Mouse (Mus musculus) stomach, embryonic 15.5 days (tissue): ENCODE results near the gene Psmd8. TPM values are rescaled to one million over a fixed set of nuclear protein-coding genes. Genes with fewer than 3 reads are reported as not detected.
"Not testable (repeated sequence)": the region's sequence is repeated elsewhere in the genome, so short reads cannot be mapped to it uniquely, and the experiment has no call there.

ENCODE experiments used
- ATAC-seq: fragments of 200-750 bp; cut with Nextera tagmentation; 2 replicates; pipeline ENCODE4 v1.8.0; 2017; ENCODE audit warnings: low read depth, moderate number of reproducible peaks, moderate TSS enrichment; ENCODE audit not compliant: insufficient read depth, low FRiP score
- H3K27ac ChIP-seq: fragments of 300-500 bp; sonication (generic); 2 replicates; pipeline ENCODE4 v1.5.1; 2015; ENCODE audit warnings: mild to moderate bottlenecking, inconsistent platforms
- H3K27me3 ChIP-seq: fragments of 300-500 bp; sonication (generic); replicated peaks from 2 replicates; pipeline ENCODE4 v1.6.1; 2015; ENCODE audit warnings: inconsistent platforms
- H3K36me3 ChIP-seq: fragments of 300-500 bp; sonication (generic); 2 replicates; pipeline ENCODE4 v1.6.1; 2015; ENCODE audit warnings: inconsistent platforms
- H3K4me1 ChIP-seq: fragments of 300-500 bp; sonication (generic); 2 replicates; pipeline ENCODE4 v1.6.1; 2015; ENCODE audit warnings: inconsistent platforms
- H3K4me2 ChIP-seq: fragments of 300-500 bp; sonication (generic); 2 replicates; pipeline ENCODE4 v1.6.1; 2015; ENCODE audit warnings: mild to moderate bottlenecking, inconsistent platforms
- H3K4me3 ChIP-seq: fragments of 300-500 bp; sonication (generic); replicated peaks from 2 replicates; pipeline ENCODE4 v1.5.1; 2015; ENCODE audit warnings: inconsistent platforms
- H3K9ac ChIP-seq: fragments of 300-500 bp; sonication (generic); 2 replicates; pipeline ENCODE4 v1.6.1; 2015; ENCODE audit warnings: inconsistent platforms
- H3K9me3 ChIP-seq: fragments of 300-500 bp; sonication (generic); 2 replicates; pipeline ENCODE4 v1.6.1; 2016; ENCODE audit warnings: inconsistent platforms
- WGBS: fragments of 180-500 bp; shearing (Covaris S2); methylation state at CpG from one replicate; pipeline ENCODE4 v1.1.7; 2015; 5-methylcytosine and 5-hydroxymethylcytosine counted together
- polyA plus RNA-seq: library from polyadenylated mRNA; unstranded; fragments of >200 nt; fragmentation: Nextera tagmentation; extraction: Ambion mirVana; gene quantifications from 2 replicates; pipeline ENCODE4 v1.2.1, GENCODE M21; 2015

Psmd8 gene
- polyA plus RNA-seq, 1 experiment from 2014 or later = 225 TPM

DNA sequence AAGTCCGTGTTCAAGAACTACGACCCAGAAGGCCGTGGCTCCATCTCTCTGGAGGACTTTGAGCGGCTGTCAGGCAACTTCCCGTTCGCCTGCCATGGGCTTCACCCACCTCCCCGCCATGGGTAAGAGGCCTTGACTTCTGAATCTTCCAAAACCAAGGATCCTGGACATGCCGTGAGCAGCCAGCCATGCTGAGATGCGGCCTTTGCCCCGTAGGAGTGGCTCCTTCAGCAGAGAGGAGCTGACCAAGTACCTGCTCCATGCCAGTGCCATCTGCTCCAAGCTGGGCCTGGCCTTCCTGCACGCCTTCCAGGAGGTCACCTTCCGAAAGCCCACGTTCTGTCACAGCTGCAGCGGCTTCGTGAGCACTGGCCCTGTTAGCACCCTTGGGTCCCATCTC, 31.7 kb downstream of the Psmd8 start:
- 90% methylated on average over 15 of the region's 15 CpGs for WGBS
- ATAC-seq = no peak
- Histone ChIP-seq H3K4me1 (no peaks in the 10 kb centered on the region), H3K4me2 (no peak overlapping the region), H3K27me3 (no peaks in the 10 kb centered on the region), H3K9me3 (no peaks in the 10 kb centered on the region), H3K27ac (no peak overlapping the region), H3K36me3 (no peaks in the 10 kb centered on the region), H3K9ac (no peak overlapping the region), H3K4me3 (no peak overlapping the region)

DNA sequence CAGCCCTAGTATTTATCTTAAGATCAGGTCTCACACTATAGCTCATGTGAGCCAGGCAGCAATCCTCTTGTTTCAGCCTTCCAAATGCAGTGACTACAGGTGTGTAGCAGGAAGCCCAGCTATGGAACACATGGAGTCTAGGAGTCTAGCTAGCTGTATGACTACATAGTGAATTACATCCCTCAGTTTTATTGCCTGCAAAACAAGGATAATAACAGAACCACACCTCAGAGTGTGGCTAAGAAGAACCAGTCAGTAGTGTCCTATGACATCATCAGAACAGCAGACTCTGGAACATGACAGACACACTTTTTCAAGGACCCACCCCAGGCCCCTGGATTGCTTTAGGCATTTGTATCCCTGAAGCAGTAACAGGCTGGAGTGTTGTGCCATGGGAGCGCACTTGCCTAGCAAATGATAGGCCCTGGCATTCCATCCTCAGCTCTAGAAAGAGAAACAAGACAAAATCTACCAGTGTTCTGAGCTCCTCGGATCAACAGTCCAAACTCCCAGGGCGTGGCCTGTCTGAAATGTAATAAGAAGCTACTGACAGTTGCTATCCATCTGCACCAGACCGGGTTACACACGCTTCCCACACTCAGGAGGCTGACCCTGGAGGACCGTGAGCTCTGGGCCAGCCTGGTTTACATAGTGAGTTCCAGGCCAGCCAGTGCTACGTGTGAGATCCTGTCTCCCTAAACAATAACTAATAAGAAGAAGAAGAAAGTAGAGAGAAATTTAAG, 33.7 kb downstream of the Psmd8 start:
- H3K27ac ChIP-seq = no peak overlapping the region
- H3K4me2 ChIP-seq = no peak overlapping the region
- no peaks in the 10 kb centered on the region for H3K4me1 ChIP-seq
- no peaks in the 10 kb centered on the region for H3K27me3 ChIP-seq
- H3K9me3 ChIP-seq = no peaks in the 10 kb centered on the region
- H3K4me3 ChIP-seq = no peak overlapping the region
- 82% methylated on average over 7 of the region's 7 CpGs for WGBS
- ATAC-seq = no peak
- no peaks in the 10 kb centered on the region for H3K36me3 ChIP-seq
- H3K9ac ChIP-seq = no peak overlapping the region

DNA sequence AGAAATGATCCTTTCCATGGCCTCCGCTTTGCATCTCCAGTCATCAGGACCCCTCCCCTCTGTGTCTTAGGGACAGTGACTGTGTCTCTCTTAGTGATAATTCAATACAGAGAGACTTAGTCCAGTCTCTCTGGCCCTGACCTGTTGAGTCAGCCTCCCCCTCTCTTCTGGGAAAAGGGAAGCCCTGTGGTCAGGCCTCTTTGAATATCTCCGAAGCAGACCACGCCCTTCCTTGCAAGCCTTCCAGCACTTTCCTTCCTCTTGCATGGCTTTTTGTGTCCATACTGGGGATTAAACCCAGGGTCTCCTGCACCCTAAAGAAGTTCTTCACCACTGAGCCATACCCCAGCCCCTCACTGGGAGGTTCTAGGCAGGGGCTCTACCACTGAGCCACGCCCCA, 36.5 kb downstream of the Psmd8 start:
- Histone ChIP-seq H3K27me3 (no peaks in the 10 kb centered on the region), H3K4me2 (no peak overlapping the region), H3K4me1 (no peaks in the 10 kb centered on the region), H3K9ac (no peak overlapping the region), H3K36me3 (no peaks in the 10 kb centered on the region), H3K27ac (no peak overlapping the region), H3K4me3 (no peak overlapping the region), H3K9me3 (no peaks in the 10 kb centered on the region)
- no peak for ATAC-seq
- WGBS = 94% methylated on average over 4 of the region's 4 CpGs

DNA sequence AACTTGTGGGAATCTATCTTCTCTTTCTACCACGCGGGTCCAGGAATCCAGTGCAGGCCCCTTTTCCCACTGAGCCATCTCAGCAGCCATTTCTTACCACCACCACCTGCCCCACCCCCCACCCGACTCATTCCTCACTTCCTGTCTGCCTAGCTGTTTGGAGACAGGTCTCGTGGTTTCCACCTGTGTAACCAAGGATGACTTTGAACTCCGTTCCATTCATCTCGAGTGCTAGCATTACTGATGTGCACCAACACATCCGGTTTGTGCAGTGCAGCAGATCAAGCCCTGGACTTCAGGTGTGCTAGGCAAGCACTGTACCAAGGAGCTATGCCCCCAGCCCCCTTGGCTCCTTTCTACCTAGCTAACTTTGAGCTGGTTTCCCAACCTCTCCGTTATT, 39.1 kb downstream of the Psmd8 start:
- H3K4me1 ChIP-seq = no peaks in the 10 kb centered on the region
- no peak overlapping the region for H3K9ac ChIP-seq
- H3K4me2 ChIP-seq = no peak overlapping the region
- H3K36me3 ChIP-seq = no peaks in the 10 kb centered on the region
- H3K27me3 ChIP-seq = no peaks in the 10 kb centered on the region
- 70% methylated on average over 8 of the region's 8 CpGs for WGBS
- H3K9me3 ChIP-seq = no peaks in the 10 kb centered on the region
- ATAC-seq = no peak
- H3K27ac ChIP-seq = no peak overlapping the region
- H3K4me3 ChIP-seq = no peak overlapping the region

DNA sequence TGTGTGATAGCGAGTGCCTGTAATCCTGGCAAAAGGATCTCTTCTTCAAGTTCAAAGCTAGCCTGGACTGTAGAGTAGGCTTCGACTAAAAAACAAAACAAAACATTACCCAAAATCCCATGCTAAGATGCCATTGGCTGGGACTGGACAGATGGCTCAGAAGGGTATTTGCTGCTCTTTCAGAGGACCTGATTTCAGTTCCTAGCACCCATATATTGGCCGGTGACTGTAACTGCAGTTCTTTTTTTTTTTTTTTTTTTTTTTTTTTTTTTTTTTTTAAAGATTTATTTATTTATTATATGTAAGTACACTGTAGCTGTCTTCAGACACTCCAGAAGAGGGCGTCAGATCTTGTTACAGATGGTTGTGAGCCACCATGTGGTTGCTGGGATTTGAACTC, 41.3 kb downstream of the Psmd8 start:
- H3K4me3 ChIP-seq, H3K4me1 ChIP-seq, H3K36me3 ChIP-seq, H3K27me3 ChIP-seq, ATAC-seq, H3K4me2 ChIP-seq, H3K27ac ChIP-seq, H3K9ac ChIP-seq, H3K9me3 ChIP-seq: not testable (repeated sequence)
- 83% methylated on average over 3 of the region's 4 CpGs for WGBS

DNA sequence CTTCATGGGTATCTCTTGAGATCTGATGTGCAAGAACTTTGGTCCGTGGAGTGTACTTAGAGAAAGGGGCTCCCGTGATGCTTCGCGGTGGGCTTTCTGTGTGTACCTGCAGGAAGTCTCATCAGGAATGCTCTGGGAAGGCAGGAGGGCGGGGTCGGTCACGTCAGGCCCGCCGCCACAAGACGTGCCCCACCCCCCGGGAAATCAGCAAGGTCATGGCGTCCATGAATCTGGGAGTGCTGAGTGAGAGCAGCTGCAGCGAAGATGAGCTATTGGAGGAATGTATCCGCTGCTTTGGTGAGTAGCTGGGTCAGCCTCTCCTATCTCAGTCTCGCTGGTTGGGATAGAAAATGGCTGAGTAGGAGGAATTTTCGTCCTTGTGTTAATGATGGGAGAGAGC, 43.1 kb downstream of the Psmd8 start:
- no peak for ATAC-seq
- Histone ChIP-seq H3K36me3 (no peaks in the 10 kb centered on the region), H3K27ac (no peak overlapping the region), H3K9ac (no peak overlapping the region), H3K9me3 (no peaks in the 10 kb centered on the region), H3K4me3 (no peak overlapping the region), H3K4me1 (peaks cover 6% of the 10 kb centered on the region; the same call in 1 of the 2 replicates), H3K27me3 (no peaks in the 10 kb centered on the region), H3K4me2 (no peak overlapping the region)
- WGBS = 44% methylated on average over 16 of the region's 16 CpGs

DNA sequence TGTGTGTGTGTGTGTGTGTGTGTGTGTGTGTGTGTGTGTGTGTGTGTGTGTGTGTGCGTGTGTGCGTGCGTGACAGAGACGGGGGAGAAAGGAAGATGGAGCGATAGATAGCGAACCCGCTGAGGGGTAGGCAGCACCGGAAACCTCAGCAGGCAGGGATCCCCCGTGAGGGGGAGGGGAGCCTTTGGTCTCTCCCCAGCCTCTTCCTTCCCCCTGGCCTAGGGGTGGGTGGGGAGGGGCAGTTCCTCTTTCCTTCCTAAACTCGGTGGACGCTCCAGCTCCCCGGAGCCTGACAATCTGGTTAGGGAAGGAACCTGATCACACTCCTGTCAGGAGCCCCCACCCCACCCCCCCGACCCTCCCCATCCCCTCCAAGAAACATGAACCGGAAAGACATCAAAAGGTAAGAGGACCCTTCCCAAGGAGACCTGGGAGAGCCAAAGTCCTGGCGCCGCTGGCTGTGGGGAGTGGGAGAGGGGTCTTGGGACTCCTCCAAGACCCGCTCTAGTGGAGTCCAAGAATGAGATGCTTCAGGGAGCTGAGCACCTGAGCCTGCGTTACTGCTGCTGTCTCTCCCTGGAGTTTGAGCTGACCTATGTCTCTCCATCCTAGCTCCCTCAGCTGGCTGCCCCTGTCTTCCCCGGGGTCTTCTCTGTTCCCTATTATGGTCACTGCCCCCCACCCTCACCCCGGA, 45.7 kb downstream of the Psmd8 start, which contains the start of gene Rasgrp4:
Gene Rasgrp4 (plus strand): TSS at position 159 of the 694 bp plus-strand sequence.
- no peaks in the 10 kb centered on the region for H3K27me3 ChIP-seq
- H3K4me1 ChIP-seq = peaks cover 6% of the 10 kb centered on the region; the same call in 1 of the 2 replicates
- no peak within 1 kb of the TSS for H3K9ac ChIP-seq
- no peaks in the 10 kb centered on the region for H3K9me3 ChIP-seq
- H3K27ac ChIP-seq = no peak within 1 kb of the TSS
- 3% methylated on average over 8 of the region's 20 CpGs for whole genome bisulfite sequencing
- peak; percentile 53; the same call in 1 of the 2 replicates for ATAC-seq
- peak within 1 kb of the TSS; percentile 48 for H3K4me2 ChIP-seq
- H3K4me3 ChIP-seq = peak within 1 kb of the TSS; percentile 23; the same call in 1 of the 2 replicates
- H3K36me3 ChIP-seq = no peaks in the 10 kb centered on the region

DNA sequence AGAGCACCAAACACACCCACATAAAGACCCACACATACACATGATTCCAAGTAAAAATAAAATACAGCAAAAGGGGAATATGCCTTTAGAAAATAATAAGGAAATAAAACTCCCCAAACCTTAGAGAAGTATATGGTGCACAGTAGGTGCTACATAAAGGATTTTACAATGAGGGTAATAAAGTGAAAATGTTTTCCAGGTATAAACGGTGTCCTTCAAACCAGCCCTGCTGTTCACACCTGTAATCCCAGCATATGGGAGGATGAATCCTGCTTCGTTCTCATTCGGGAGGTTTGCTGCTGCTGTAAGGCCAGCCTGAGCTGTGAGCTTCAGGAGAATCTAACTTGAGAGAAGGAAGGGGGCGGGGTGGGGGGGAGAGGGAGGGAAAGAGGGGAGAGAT, 46.3 kb downstream of the Psmd8 start:
- 5% methylated on average over 4 of the region's 4 CpGs for WGBS
- Histone ChIP-seq H3K9me3 (no peaks in the 10 kb centered on the region), H3K4me3 (peak overlapping the region; percentile 23; the same call in 1 of the 2 replicates), H3K36me3 (no peaks in the 10 kb centered on the region), H3K27ac (no peak overlapping the region), H3K4me2 (peak overlapping the region; percentile 48), H3K4me1 (peaks cover 6% of the 10 kb centered on the region; the same call in 1 of the 2 replicates), H3K27me3 (no peaks in the 10 kb centered on the region), H3K9ac (no peak overlapping the region)
- no peak for ATAC-seq

DNA sequence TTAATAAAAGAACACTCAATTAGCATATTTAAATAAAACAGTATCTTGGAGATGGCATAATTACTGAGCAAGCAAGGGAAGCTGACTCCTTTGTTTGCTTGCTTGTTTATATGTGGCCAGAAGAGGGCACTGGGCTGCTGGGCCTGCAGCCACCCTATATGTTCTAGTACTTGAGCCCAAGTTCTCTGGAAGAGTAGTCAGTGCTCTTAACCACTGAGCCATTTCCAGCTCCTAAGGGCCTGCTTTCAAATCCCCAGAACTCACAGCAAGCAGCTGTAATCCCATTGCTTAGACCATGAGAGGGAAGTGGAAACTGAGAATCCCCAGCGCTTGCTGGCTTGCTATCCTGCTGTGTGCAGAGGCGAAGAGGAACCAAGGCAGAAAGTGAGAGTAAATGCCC, 51.8 kb downstream of the Psmd8 start:
- Histone ChIP-seq H3K27me3 (no peaks in the 10 kb centered on the region), H3K4me3 (no peak overlapping the region), H3K4me2 (no peak overlapping the region), H3K9me3 (no peaks in the 10 kb centered on the region), H3K36me3 (no peaks in the 10 kb centered on the region), H3K27ac (no peak overlapping the region), H3K9ac (no peak overlapping the region), H3K4me1 (peaks cover 12% of the 10 kb centered on the region; the same call in 1 of the 2 replicates)
- no peak for ATAC-seq
- 67% methylated on average over 2 of the region's 2 CpGs for WGBS

DNA sequence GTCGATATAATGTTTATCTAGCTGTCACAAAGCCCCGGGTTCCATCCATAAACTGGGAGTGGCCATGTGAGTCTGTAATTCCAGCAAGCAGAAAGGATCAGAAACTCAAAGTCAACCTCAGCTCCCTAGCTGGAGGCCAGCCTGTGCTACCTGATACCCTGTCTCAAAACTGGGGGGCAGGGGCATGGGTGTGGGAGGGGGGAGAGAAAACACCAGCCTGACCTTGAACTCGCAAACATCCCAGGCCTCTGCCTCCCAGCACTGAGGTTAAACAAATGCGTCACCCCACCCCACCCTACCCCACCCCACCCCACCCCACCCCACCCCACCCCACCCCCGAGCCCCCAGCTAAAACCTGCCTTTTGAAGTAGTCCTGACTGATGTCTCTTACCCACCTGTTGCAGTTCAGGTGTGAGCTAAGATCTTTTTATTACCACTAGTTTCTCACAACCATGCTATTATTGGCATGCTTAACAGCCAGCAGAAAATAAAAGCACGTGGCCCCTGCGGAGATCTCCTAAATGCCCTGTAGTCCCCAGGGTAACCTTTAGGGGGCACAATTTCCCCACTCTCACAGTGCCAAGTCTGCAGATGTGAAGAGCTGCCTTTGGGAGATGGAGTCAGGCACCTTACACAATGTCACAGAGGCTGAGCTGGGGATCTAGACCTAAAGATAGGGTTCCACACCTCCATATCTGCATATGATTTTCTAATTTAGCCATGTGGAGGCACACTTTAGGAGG, 54.2 kb downstream of the Psmd8 start:
- H3K36me3 ChIP-seq = no peaks in the 10 kb centered on the region
- no peak overlapping the region for H3K27ac ChIP-seq
- WGBS = 16% methylated on average over 7 of the region's 7 CpGs
- no peaks in the 10 kb centered on the region for H3K27me3 ChIP-seq
- H3K9ac ChIP-seq = no peak overlapping the region
- no peaks in the 10 kb centered on the region for H3K9me3 ChIP-seq
- H3K4me1 ChIP-seq = peaks cover 16% of the 10 kb centered on the region; the same call in 1 of the 2 replicates
- H3K4me2 ChIP-seq = no peak overlapping the region
- ATAC-seq = no peak
- no peak overlapping the region for H3K4me3 ChIP-seq

DNA sequence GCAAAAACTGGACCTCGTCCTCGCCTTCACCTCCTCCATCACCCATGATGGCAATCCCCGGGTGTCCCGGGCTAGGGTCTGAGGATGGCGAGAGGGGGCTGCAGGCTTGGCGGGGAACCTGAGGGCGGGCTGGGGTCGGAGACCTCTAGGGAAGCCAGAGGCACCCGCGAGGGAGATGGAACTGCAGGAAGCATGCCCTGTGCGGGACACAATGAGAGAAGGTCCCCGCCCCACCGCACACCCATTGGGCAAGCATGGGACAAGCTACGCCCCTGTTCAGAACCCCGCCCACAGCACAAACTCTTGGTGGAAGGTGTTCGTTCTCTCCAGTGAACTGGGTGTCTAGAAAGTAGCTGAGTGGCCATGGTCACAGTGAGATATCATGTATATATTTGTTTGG, 55.5 kb downstream of the Psmd8 start, which contains the start of gene Ryr1:
Gene Ryr1 (minus strand): TSS at position 210 of the 400 bp plus-strand sequence.
- peak within 1 kb of the TSS; percentile 26; the same call in 1 of the 2 replicates for H3K9ac ChIP-seq
- H3K36me3 ChIP-seq = no peaks in the 10 kb centered on the region
- peak within 1 kb of the TSS; percentile 86 for H3K4me2 ChIP-seq
- H3K27me3 ChIP-seq = no peaks in the 10 kb centered on the region
- ATAC-seq = peak; percentile 88
- H3K27ac ChIP-seq = no peak within 1 kb of the TSS
- H3K9me3 ChIP-seq = no peaks in the 10 kb centered on the region
- H3K4me1 ChIP-seq = peaks cover 16% of the 10 kb centered on the region; the same call in 1 of the 2 replicates
- under 1% methylated on average over 16 of the region's 16 CpGs for WGBS
- peak within 1 kb of the TSS; percentile 40 for H3K4me3 ChIP-seq
